Mouse (Mus musculus) cerebellum, postnatal 10 days (tissue): ENCODE data around the gene Wiz.
A peak's percentile ranks its signal among the peaks of the same experiment; 100 is the strongest.

Experiments used
- DNase-seq, 2 experiments: peaks; one replicate each; pipeline ENCODE4 v3.0.0; 2021; ENCODE audit warnings: mixed read lengths in 2 of 2

Wiz gene

DNA sequence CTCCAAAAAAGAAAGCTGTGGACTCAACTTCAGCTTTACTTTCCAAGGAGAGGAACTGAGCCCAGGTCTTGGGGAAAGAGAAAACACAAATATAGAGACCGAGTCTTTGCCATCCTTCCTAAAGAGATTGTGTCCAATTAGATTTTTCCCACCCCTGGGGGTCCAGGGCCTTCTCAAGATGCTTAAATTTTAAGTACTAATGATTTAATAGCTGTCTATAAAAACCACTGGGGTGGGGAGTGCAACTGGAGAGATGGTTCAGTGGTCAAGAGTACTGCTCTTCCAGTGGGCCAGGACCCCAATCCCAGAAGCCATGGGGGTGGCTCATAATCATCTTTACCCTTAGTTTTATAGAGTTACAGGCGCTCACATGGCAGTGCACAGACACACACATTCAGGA is 40.8 kb downstream of the Wiz start:
- no peak for DNase-seq

DNA sequence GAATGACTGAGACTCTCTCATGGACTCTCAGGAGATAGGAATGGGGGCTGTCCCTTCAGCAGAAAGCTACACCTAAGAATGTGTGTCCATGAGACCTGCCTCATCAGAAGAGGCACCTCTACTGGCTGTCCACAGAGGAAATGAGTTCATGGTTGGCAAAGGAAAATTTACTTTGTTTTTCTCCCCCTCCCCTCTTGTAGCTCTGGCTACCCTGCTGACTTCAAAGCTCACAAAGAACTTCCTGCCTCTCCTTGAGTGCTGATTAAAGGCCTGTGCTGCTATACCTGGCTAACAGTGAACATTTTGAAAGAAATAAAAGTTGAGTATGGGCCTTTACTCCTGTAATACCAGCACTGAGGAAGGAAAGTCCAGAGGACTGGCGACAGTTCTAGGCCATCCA is 48.1 kb downstream of the Wiz start:
- no peak for DNase-seq

DNA sequence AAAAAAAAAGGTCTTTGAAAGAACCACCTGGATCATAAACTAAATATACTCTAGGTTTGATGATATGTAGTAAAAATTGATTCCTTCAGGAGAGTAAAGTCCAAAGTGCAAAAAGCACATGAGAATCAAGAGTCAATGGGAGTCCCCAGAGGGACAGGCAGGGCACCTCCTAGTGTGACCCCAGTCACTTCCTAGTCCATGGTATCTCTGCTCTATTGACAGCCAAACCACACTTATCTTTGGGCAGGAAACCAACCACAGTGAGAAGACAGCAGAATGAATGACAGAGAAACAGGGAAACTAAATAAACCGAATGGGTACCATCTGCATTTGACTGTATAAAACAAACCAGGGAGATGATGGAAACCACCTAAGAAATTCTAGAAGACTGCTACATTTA is 49.1 kb downstream of the Wiz start:
- DNase-seq, result no peak

DNA sequence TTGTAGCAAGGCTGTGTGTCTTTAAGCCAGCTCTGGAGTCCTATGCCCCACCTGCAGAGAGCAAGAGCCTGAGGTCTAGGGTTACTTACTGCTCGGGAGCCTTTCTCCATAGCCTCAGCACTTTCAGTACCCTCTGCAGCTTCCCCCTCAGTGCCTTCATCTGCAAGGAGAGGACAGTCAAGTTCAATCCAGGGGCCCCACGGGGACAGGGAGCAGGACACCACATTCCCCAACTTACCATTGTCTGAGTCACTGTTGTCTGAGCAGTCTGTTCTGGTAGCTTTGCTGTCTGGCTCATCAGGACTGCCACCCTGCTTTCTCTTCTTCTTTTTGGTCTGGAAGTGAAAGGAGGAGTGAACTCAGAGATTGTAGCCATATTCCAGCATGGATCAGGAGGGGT is 53.4 kb downstream of the Wiz start:
- no peak for DNase-seq

DNA sequence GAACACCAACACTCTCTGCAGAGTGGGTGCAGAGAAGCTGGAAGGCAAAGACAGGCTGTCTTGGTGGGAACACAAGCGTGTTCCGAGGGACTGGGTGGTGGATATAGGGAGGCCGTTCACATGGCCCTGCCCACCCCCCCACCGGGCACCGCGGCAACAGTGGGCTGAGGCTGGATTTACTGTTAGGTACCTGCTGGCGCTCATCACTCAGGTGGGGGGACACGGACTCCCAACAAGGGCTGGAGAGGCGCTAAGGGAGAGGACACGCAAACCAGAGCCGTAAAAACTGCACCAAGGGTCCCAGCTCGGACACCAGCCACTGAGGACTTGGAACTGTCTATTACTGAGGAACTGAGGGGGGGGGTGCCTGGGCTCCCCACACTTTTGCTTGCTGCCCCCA is 54.3 kb downstream of the Wiz start:
- DNase-seq, result no peak

DNA sequence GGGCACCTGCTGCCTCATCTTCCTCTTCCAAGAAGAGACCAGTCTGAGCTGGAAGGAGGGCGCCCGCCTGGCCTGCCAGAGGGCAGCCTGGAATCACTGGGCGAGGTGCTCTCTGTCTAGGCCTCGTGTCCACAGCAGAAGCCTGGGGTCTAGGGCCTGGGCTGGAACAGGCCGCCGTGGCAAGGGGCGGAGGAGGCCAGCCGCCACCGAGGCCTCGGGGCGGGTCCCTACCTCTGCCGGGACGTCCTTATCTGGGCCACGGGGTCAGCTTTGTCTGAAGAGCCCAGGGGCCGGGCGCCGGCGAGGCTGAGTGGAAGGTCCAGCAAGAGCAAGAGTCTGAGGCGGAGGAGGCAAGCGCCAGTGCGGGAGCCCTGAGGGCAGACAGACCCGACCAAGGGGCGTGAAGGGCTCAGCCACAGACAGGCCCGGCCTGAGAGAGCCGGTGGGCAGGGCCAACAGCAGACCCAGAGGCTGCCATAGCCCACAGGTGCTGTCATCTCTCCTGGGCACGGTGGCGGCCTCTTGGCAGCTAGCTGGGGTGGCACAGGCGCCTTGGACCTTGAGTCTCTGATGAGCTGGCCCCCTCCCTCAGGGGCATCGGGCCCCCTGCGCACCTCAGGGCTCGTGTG is 55.5 kb downstream of the Wiz start:
- DNase-seq, result no peak

DNA sequence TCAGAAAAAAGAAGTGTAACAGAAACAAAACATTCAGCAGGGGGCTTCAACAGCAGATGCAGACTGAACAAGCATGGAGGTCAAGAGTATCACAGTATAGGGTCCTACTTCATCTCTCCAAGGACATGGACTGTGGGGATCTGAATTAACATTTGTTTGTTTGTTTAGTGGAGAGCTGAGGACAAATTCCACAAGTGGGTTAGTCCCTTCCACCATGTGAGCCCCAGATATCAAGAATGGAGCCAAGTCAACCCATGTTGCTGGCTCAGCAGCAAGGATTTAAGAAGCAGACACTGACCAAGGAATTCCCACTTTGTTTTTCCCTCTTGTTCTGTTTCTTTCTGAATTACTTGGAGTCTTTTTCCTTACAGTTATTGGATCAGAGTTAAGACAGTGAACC is 61.7 kb downstream of the Wiz start:
- no peak for DNase-seq

DNA sequence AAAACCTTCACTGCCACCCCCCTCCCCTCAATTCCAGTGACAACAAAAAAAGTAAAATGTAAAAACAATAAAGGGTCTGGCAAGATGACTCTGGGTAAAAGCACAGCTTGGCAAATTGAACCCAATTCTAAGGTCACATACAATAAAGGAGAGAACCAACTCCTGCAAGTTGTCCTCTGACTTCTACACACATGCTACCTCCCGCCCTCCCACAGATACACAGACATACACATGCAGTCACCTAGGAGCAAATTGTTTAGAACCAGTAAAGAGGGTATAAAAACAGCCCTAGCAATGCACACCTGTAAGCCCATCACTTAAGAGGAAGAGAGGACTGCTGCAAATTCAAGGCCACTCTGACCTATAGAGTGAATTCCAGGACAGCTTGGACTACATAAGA is 66.4 kb downstream of the Wiz start:
- no peak for DNase-seq

DNA sequence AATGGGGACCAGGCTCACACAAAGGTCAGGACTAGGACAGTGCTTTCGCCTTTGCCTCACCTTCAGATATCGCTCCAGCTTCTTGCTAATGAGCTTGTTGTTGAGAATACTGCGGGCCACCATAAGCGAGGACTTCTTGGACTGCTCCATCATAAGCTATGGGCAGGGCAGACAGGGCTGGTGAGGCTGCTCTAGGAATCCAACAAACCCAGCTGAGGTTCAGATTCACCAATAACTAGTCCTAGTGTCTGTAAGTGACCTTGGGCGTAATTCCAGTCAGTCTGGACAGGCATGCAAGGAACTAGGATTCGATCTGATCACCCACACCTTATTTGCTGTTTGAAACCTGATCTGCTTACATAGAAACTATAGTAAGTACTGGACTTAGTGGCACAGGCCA is 67.4 kb downstream of the Wiz start:
- peak; percentile 21 to 37 for DNase-seq

DNA sequence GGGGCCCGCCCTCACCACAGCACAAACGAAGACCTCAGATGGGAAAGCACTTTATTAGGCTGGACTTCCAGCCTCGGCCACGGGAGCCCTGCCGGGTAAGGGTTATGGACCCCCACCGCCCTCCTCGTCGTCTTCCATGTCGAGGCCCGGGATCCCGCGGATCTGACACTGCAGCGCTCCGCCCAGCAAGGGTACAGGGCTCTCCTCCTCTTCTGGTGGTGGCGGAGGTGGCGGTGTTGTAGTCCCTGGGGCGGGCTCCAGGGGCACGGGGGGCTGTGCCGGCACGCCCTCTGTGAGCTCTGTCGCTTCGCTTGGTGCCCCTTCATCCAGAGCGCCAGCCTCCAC is 67.9 kb downstream of the Wiz start:
- DNase-seq, result no peak

DNA sequence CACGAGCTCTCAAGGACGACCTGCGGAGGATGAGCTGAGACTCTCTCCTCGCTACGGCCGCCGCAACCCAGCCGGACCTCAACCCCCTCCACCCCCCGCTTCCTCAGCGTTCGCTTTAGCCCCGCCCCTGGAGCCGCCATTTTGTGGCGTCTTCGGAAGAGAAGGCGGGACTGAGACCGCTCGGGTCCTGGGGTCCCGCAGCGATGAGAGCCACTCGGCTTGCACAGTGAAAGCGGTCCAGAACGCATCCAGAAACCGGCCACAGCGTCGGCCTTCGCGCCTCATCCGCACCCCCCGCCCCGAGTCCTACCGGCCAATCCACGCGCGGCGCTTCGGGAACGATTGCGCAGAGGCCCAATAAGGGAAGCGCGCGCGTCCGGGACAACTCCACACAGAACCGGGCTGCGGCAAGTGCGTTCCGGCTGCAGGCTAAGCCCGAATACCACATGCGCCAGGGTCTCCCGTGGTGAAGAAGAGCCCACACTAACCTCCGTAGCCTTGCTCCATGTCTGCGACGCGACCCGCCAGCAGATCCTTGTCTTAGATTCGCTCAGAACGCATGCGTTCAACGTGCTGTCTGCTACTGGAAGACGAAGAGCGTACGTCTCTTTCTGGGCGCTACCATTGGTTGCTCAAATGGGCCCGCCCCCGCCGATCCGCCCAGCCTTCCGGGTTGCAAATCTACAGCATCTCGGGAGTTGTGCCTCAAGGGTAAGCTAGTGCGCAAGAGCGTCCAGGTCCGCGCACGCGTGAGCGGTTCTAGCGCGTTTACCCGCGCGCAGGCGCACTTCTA is 68.4 kb downstream of the Wiz start, which contains the start of gene Akap8:
Akap8 (minus strand) TSS at position 642 of the 793 bp plus-strand sequence.
- DNase-seq, result peak; percentile 97 to 99

DNA sequence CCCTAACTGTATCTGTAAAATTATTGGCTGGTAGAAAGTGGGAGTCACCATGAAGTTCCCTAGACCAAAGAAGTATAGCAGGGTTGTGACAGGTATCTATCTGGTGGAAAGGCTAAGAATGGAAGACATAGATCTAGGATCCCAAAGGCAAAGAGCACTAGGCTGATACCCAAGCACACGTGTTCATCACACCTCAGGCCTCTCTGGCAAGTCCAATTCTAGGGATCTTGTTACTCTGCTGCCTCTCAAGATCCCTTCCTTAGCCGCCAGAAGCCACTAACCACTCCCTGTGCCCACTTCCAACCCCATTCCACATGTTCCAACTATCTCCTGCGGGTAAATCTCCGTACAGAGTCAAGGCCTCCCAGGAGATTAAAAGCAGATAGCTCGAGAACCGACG is 69.3 kb downstream of the Wiz start:
- DNase-seq, result no peak

DNA sequence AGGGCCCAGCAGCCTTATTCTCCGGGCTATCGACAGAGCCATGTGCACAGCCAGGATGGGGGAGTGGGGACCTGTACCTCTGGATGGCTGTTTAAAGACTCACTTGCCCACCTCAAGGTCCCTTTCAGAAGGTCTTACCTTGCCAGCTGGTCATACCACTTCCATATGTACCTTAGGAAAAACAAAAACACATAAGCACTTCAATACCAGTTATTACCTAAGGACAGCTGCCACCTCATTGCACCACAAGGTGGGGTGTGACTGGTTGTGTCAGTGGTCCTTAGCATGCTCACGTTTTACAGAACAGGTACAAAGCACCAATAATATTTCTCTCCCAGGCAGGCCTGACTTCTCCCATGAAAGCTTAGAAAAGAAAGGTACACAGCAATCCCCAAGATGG is 71.5 kb downstream of the Wiz start:
- DNase-seq, result no peak

DNA sequence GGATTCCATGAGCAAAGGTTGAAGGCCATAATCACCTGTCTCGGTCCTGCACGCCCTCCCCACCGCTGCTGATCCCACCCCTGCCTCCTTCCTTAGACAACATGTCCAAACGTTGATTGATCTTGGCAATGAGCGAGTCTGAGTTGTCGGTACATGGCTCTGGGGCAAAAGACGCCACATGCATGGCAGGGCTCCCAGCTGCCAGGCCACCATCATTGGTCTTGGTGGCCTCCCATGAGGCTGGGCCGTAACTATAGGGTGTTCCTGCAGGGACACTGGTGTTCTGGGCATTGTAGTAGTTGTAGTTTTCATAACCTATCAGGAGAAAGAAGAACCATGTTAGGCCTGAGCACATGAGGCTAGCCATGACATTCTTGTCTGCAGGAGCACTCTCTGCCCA is 72.2 kb downstream of the Wiz start:
- no peak for DNase-seq

DNA sequence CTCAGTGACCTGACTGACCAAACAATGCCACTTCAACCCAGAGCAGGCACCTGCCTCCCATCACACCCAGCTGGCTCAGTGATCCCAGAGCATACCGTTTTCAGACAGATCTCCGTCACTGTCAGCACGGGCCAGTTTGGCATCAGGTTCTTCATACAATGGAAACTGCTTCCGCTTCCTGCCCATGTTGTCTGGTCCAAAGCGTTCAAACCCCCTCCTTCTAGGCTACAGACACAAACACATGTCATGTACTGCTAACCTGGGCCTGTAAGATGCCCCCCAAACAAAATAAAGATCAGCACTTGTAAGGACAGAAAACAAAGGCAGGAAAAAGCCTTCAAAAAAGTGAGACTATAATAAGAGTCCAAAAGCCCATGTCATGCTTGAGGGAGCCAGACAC is 73.7 kb downstream of the Wiz start:
- no peak for DNase-seq

DNA sequence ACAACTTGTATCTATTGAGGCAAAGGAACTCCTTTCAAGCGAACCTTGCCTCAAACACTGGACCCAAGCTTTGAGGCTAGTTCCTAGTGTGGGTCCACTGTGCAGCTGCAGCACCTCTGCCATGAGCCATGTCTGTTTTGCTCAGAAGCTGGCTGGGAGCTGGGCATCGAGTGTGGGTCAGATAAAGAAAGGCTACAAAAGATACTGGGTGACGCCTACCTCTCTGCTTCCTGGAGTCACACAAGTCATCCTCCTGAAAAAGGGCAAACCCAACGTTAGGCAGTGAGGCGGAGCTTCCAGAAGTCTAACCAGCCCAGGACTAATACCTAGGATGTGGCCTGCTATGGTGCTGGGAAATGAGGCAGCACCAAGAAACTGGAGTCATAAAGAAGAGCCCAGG is 75.3 kb downstream of the Wiz start:
- DNase-seq, result no peak

DNA sequence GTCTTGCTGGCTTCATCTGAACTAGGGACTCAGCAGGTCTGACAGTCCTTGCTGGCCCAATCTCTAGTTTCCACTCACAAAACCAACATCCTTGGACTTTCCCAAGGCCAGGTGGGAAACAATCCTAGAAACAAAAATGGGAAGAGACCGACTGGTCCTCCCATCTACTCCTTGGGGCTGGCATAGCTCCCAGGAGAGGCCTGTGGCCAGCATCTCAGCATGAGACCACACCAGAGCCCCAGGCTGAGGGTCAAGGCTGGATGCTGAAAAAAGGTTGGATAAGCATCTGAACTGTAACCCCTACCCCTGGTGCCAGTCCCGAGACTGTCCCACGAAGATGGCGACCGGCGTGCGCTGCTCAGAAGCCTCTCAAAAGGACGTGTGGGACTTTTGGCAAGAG is 76.4 kb downstream of the Wiz start:
- peak; percentile 43 to 61 for DNase-seq

DNA sequence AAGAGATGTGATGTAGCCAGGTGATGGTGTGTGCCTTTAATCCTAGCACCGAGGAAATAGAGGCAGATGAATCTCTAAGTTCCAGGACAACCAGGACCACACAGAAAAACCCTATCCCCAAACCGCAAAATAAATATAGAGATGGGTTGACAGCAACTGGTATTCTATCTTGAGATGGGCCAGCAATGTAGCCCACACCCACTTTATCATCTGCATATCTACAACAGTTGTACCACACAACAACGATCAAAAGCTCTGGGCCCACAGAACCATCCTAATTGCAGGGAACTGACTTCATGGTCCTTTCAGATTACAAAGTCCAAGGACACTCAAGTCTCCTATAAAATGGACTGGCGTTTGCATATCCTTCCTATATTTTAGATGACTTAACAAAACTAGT is 81.3 kb downstream of the Wiz start:
- no peak for DNase-seq
